Mouse (Mus musculus) liver, adult 2 months (tissue): ENCODE measurements around the gene Lrrc20. TPM values are rescaled to one million over a fixed set of nuclear protein-coding genes. Genes with fewer than 3 reads are reported as not detected.
A peak's percentile ranks its signal among the peaks of the same experiment; 100 is the strongest.

ENCODE experiments used
- DNase-seq: peaks from one replicate; pipeline ENCODE4 v3.0.0-alpha.2; 2011; ENCODE audit warnings: low read depth, low spot score; ENCODE audit errors: extremely low read depth
- H3K27ac ChIP-seq: fragments of 200-500 bp; replicated peaks from 2 replicates; pipeline ENCODE4 v1.5.1; 2012; ENCODE audit warnings: low read depth, mild to moderate bottlenecking, control low read depth, inconsistent platforms, low read length; ENCODE audit not compliant: insufficient read depth
- H3K27me3 ChIP-seq: fragments of 200-500 bp; 2 replicates; pipeline ENCODE4 v1.6.1; 2012; ENCODE audit warnings: mild to moderate bottlenecking, moderate library complexity, low read length, inconsistent platforms; ENCODE audit not compliant: control insufficient read depth, insufficient read depth
- H3K36me3 ChIP-seq: fragments of 200-500 bp; 2 replicates; pipeline ENCODE4 v1.6.1; 2012; ENCODE audit warnings: low read length, inconsistent platforms; ENCODE audit not compliant: control insufficient read depth, insufficient read depth
- H3K4me1 ChIP-seq: fragments of 200-500 bp; 2 replicates; pipeline ENCODE4 v1.6.1; 2011; ENCODE audit warnings: low read length; ENCODE audit not compliant: control insufficient read depth, insufficient read depth
- H3K4me3 ChIP-seq: fragments of 200-500 bp; 2 replicates; pipeline ENCODE4 v1.5.1; 2011; ENCODE audit warnings: low read depth, mild to moderate bottlenecking, control low read depth, low read length, moderate library complexity; ENCODE audit not compliant: insufficient read depth
- H3K79me2 ChIP-seq: fragments of 200-500 bp; 2 replicates; pipeline ENCODE4 v1.6.1; 2012; ENCODE audit warnings: inconsistent platforms, mild to moderate bottlenecking, low read length, moderate library complexity; ENCODE audit not compliant: control insufficient read depth, insufficient read depth
- H3K9ac ChIP-seq: fragments of 200-500 bp; 2 replicates; pipeline ENCODE4 v1.6.1; 2012; ENCODE audit warnings: low read depth, mild to moderate bottlenecking, control low read depth, inconsistent platforms, low read length
- CTCF ChIP-seq: fragments of 200-500 bp; IDR thresholded peaks from 2 replicates; pipeline ENCODE4 v1.5.1; 2011; ENCODE audit warnings: low read depth, low read length, control low read depth
- POLR2A ChIP-seq: fragments of 200-500 bp; IDR thresholded peaks from 2 replicates; pipeline ENCODE4 v1.6.1; 2011; ENCODE audit warnings: low read length, control low read depth; ENCODE audit not compliant: insufficient read depth; ENCODE audit errors: extremely low read depth
- WGBS: fragments of 180-500 bp; shearing (Covaris S2); methylation state at CpG from one replicate; pipeline ENCODE4 v1.1.7; 2018; 5-methylcytosine and 5-hydroxymethylcytosine counted together
- polyA plus RNA-seq: library from polyadenylated mRNA; depleted of rRNA; stranded (reverse); fragments of >200 nt; gene quantifications from 2 replicates; pipeline ENCODE4 v1.2.3, GENCODE M21; 2012
- total RNA-seq: library from RNA; depleted of rRNA; stranded (reverse); fragments of >200 nt; gene quantifications from 2 replicates; pipeline ENCODE4 v1.2.3, GENCODE M21; 2014

Gene Lrrc20
- total and polyA plus RNA-seq, 2 experiments, result 2.4 to 4.8 TPM

GRCm38 (mm10) chr10:61496231-61496630, 20.6 kb downstream of the Lrrc20 start:
- WGBS, result 32% methylated on average over 9 of the region's 9 CpGs
- H3K4me3 ChIP-seq, result no peak overlapping the region
- TF ChIP-seq CTCF (no peak), POLR2A (no peak)
- 0 out of 2 replicates have a peak, but pooled peaks cover 4% of the 10 kb centered on the region for H3K79me2 ChIP-seq
- H3K27ac ChIP-seq, result no peak overlapping the region
- H3K27me3 ChIP-seq, result no peaks in the 10 kb centered on the region
- no peak overlapping the region for H3K9ac ChIP-seq
- H3K4me1 ChIP-seq, result no peaks in the 10 kb centered on the region; the same call in 1 of the 2 replicates
- no peaks in the 10 kb centered on the region for H3K36me3 ChIP-seq
- DNase-seq, result peak; percentile 33

GRCm38 (mm10) chr10:61499505-61500466, 24.2 kb downstream of the Lrrc20 start:
- no peak for DNase-seq
- 92% methylated on average over 20 of the region's 20 CpGs for WGBS

GRCm38 (mm10) chr10:61500756-61501155, 25.2 kb downstream of the Lrrc20 start:
- Histone ChIP-seq H3K27me3 (no peaks in the 10 kb centered on the region), H3K27ac (no peak overlapping the region), H3K36me3 (no peaks in the 10 kb centered on the region), H3K4me3 (no peak overlapping the region), H3K9ac (no peak overlapping the region), H3K79me2 (peaks cover 4% of the 10 kb centered on the region; the same call in 1 of the 2 replicates), H3K4me1 (no peaks in the 10 kb centered on the region; the same call in 1 of the 2 replicates)
- no peak for DNase-seq
- 82% methylated on average over 7 of the region's 7 CpGs for WGBS
- TF ChIP-seq CTCF, result no peak
- no peak for TF ChIP-seq POLR2A

More at GRCm38 (mm10) chr10:61499505-61500466, 24.2 kb downstream of the Lrrc20 start:
- TF ChIP-seq CTCF (no peak), POLR2A (no peak)
- Histone ChIP-seq H3K4me3 (no peak overlapping the region), H3K9ac (no peak overlapping the region), H3K27ac (no peak overlapping the region), H3K4me1 (no peaks in the 10 kb centered on the region; the same call in 1 of the 2 replicates), H3K27me3 (no peaks in the 10 kb centered on the region), H3K79me2 (peaks cover 4% of the 10 kb centered on the region; the same call in 1 of the 2 replicates), H3K36me3 (no peaks in the 10 kb centered on the region)

GRCm38 (mm10) chr10:61504073-61504472, 28.5 kb downstream of the Lrrc20 start:
- H3K9ac ChIP-seq, result no peak overlapping the region
- H3K27me3 ChIP-seq, result no peaks in the 10 kb centered on the region
- no peak overlapping the region for H3K4me3 ChIP-seq
- 81% methylated on average over 2 of the region's 2 CpGs for WGBS
- H3K4me1 ChIP-seq, result no peaks in the 10 kb centered on the region; the same call in 1 of the 2 replicates
- H3K79me2 ChIP-seq, result peaks cover 4% of the 10 kb centered on the region; the same call in 1 of the 2 replicates
- no peak overlapping the region for H3K27ac ChIP-seq
- no peak for TF ChIP-seq POLR2A
- no peak for TF ChIP-seq CTCF
- no peaks in the 10 kb centered on the region for H3K36me3 ChIP-seq
- no peak for DNase-seq

GRCm38 (mm10) chr10:61506381-61507200, 31.0 kb downstream of the Lrrc20 start:
- peaks cover 4% of the 10 kb centered on the region; the same call in 1 of the 2 replicates for H3K79me2 ChIP-seq
- TF ChIP-seq POLR2A (no peak), CTCF (no peak)
- WGBS, result 91% methylated on average over 7 of the region's 7 CpGs
- H3K4me1 ChIP-seq, result peaks cover 2% of the 10 kb centered on the region
- no peak overlapping the region for H3K4me3 ChIP-seq
- DNase-seq, result no peak
- no peaks in the 10 kb centered on the region for H3K36me3 ChIP-seq
- no peak overlapping the region for H3K9ac ChIP-seq
- no peaks in the 10 kb centered on the region for H3K27me3 ChIP-seq
- H3K27ac ChIP-seq, result no peak overlapping the region
